Mouse (Mus musculus) layer of hippocampus, adult 8-10 months (tissue): ENCODE results near the gene Slc17a4. TPM values are rescaled to one million over a fixed set of nuclear protein-coding genes. Genes with fewer than 3 reads are reported as not detected.

Experiments used
- DNase-seq, 2 experiments: peaks; one replicate each; pipeline ENCODE4 v3.0.0; 2022; ENCODE audit warnings: low spot score in 2 of 2
- microRNA-seq, 2 experiments: library from miRNA; unstranded; fragments of <30 nt; microRNA quantifications; one replicate each; pipeline ENCODE4 v1.2.0; 2022
- total RNA-seq, 4 experiments: library from RNA; stranded (reverse); gene quantifications; 2 replicates each; pipeline ENCODE4 v1.2.4; 2022

Gene Slc17a4
- total RNA-seq, 4 experiments from 2014 or later: not detected

DNA sequence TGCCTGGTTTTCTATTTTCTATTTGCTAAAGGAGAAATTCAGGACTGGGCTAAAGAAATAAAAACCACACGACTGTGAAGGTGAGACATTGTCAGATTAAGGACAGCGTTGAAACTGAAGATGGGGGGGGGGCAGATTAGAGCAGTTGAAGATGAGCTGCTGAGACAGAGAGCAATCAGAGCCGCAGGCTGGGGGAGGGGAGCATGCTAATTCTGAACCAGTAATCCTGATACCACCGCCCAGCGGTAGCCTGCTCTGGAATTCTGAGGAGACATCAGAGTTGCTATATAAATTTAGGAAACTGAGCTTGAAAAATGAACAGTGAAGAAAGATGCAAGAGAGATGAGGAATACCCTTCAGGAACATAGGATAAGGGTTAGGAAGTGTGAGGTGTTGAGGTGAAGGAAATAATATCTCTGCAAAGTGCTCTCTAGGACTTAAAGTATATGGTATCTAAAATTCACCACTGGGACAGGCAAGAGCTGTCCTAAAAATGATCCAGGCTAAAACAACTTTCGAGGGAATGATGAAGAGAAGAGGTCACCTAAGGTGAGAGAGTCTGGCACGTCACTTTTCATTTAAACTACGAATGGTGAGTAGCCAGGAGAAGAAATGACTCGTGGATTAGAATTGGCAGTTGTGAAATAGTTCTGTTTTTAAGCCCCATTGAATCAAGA is 22.1 kb downstream of the Slc17a4 start:
- DNase-seq: no peak

- DNase-seq: no peak
Observed at GRCm38 (mm10) chr13:23889011-23889605, 25.7 kb downstream of the Slc17a4 start.

DNA sequence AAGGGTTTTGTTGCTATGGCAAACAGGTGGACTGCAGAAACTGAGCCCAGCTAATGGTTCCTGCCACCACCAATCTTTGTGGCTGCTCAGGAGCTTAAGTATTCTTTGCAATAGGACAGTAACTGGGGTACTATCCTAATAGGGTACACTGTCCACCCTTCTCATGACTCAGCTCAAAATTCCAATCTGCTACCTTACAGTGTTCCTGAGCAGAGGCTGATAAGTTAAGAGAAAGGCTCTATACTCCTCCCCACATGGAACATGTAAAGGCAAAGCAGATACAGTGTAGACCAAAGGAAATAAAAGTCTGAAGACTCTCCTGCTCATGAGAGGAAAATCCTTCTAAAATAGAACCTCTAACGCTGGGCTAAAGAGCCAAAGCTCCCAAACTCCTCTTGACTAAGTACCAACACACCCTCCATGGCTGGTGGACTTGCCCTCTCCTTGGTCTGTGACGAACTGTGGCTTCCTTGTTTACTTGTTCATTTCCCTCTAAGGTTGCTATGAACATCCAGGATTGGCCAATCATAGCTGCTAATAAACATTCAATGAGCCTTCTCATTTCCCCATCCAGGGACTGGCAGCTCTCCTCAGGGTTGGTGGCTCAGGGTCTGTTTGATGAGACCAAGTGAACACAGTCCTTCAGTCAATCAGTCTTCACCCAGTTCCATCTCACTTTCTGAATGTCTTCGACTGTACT is 27.6 kb downstream of the Slc17a4 start:
- DNase-seq: no peak

- DNase-seq: no peak
Observed at GRCm38 (mm10) chr13:23885540-23885939, 29.3 kb downstream of the Slc17a4 start.

- no peak for DNase-seq
Observed at GRCm38 (mm10) chr13:23879636-23880035, 35.2 kb downstream of the Slc17a4 start.

DNA sequence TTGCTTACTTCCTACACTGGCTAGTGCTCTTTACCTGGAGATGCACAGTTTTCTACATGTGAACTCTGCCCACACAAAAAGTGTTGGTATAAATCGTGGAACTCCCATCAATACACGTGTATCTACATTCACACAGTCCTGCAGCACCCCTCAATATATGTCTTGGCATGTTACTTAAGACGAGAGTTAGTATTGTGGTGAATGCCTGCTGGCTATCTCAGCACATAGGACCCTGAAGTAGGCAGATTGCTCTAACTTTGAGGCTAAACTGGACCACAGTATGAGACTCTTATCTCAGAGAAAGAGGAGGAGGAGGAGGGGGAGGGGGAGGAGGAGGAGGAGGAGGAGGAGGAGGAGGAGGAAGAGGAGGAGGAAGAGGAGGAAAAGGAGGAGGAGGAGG is 35.7 kb downstream of the Slc17a4 start:
- no peak for DNase-seq

DNA sequence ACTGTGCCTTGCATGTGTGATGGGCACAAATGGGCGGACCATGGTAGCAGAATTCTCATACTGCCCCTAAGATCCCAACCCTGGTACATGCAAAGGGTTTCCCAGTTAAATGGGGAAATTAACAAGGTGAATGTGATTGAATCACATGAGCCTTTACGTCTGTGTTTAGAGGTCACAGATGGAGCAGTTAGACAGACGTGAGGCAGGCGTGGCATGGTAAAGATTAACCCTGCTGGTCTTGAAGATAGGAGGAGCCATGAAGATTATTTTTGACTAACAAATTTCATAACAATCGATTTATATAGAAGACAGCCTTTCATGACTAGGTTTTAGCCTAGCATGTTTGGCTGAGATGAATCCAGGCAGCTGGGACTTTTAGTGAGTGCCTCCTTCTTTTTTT is 41.7 kb downstream of the Slc17a4 start:
- DNase-seq: no peak

GRCm38 (mm10) chr13:23869996-23870395 is 44.8 kb downstream of the Slc17a4 start:
- DNase-seq: no peak

GRCm38 (mm10) chr13:23868790-23869533 is 45.8 kb downstream of the Slc17a4 start:
- DNase-seq: no peak

DNA sequence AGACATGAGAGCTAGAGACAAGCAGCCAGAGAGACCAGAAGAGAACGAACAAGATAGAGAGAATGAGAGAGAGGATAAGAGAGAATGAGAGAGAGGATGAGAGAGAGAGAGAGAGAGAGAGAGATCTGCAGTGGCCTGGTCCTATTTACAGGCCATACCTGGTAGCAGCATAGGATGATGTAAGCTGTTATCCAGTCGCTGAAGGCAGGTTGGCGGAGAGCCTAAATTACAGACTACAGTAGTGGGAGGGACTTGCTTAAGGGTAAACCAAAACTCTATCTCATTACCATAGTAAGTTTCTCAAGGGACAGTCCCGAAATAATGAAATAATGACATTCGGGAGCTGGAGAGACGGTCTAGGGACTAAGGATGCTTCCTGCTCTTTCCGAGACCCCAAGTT is 47.4 kb downstream of the Slc17a4 start, which contains the start of gene Slc17a1:
Slc17a1 (plus strand) TSS at position 346 of the 400 bp plus-strand sequence.
- DNase-seq: no peak

- DNase-seq: no peak
Observed at GRCm38 (mm10) chr13:23867000-23867399, 47.8 kb downstream of the Slc17a4 start.

DNA sequence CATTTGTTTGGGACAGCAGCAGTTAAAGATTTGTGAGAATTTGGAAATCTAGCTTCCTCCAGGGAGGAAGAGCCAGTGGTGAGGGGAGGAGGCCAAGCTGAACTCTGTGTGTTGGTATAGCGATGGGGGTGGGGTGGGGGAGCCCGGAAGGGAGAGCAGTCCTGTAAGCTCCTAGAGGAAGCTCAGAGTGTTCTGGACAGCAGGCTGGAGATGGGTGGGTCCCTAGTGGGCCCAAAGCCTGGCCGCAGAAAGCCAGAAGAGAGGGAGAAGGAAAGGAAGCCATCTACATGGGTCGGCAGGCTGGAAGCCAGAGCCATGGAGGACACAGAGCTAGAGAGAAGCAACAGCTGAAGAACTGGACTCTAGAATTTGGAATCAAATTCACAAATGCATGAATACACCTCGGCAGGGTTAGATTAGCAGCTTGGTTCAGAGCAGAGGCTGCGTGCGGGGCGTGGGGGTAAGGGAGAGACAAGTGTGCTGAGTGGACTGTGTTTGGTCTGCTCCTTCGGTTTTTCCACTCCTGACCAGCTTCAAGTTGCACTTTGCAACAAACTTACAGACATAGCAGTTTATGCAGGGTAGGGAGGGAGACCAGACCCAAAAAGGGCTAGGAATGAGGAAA is 48.6 kb downstream of the Slc17a4 start:
- no peak for DNase-seq

GRCm38 (mm10) chr13:23864711-23865110 is 50.1 kb downstream of the Slc17a4 start:
- no peak for DNase-seq

GRCm38 (mm10) chr13:23861815-23862214 is 53.0 kb downstream of the Slc17a4 start:
- DNase-seq: no peak

DNA sequence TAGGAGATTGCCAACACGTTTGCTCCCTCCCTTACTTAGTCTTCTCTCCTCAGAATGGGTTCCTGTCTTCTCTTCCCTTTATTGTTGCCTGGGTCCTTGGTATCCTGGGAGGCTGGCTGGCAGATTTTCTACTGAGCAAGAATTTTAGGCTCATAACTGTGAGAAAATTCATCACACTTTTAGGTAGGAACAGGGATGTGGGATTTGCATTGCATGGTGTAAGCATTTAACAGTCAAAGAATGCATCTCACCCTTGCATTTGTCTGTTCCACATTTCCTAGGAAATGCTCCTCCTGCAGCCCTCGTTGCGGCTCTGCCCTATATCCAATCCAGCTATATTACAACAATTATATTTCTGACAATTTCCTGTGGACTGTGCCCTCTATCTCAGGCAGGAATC is 58.4 kb downstream of the Slc17a4 start:
- no peak for DNase-seq

GRCm38 (mm10) chr13:23849299-23849698 is 65.5 kb downstream of the Slc17a4 start:
- no peak for DNase-seq

Small RNA genes lying within 50 kb of the gene (microRNA-seq; reads per million reads assigned to microRNA genes)
- gene Gm44344: 0 reads per million in 2 experiments

Other genes starting within 250 kb of the Slc17a4 start
- 1 to 10 TPM; 1.4 to 3.1 (median 2.7) TPM for gene Hist1h2ac, start 231.1 kb downstream of the Slc17a4 start, total RNA-seq
- gene Hist1h2bc, start 230.8 kb downstream of the Slc17a4 start, total RNA-seq: 10 to 100 TPM; 33.4 to 55.2 (median 44.8) TPM
- gene Hist1h1t, start 219.2 kb downstream of the Slc17a4 start, total RNA-seq: under 1 TPM in 1 of 4 experiments, not detected in 3; 0.50 TPM
- 10 to 100 TPM; 71.6 to 90.3 (median 85.0) TPM for gene Hist1h4c, start 216.6 kb downstream of the Slc17a4 start, total RNA-seq
- 1 to 10 TPM; 3.9 to 9.4 (median 7.0) TPM for gene Hfe, start 204.2 kb downstream of the Slc17a4 start, total RNA-seq
- gene Hist1h1c, start 176.2 kb downstream of the Slc17a4 start, total RNA-seq: 10 to 100 TPM; 39.1 to 69.2 (median 53.5) TPM
- 1 to 10 TPM in 3 of 4 experiments, not detected in 1; 1.7 to 3.1 (median 2.7) TPM for gene Hist1h3c, start 169.4 kb downstream of the Slc17a4 start, total RNA-seq
- 10 to 100 TPM; 14.1 to 21.7 (median 16.7) TPM for gene Hist1h2bb, start 168.3 kb downstream of the Slc17a4 start, total RNA-seq
- gene Hist1h2ab, start 163.9 kb downstream of the Slc17a4 start, total RNA-seq: 10 to 100 TPM; 18.6 to 28.1 (median 23.5) TPM
- 10 to 100 TPM in 2 of 4 experiments, 1 to 10 TPM in 2; 3.1 to 10.4 (median 8.0) TPM for gene Hist1h3b, start 162.7 kb downstream of the Slc17a4 start, total RNA-seq
- gene Hist1h4b, start 158.0 kb downstream of the Slc17a4 start, total RNA-seq: 10 to 100 TPM; 47.4 to 67.0 (median 59.9) TPM
- 10 to 100 TPM; 31.9 to 42.9 (median 37.9) TPM for gene Hist1h4a, start 153.8 kb downstream of the Slc17a4 start, total RNA-seq
- gene Hist1h3a, start 152.6 kb downstream of the Slc17a4 start, total RNA-seq: 10 to 100 TPM; 22.7 to 39.9 (median 29.0) TPM
- 10 to 100 TPM; 12.6 to 19.3 (median 16.9) TPM for gene Hist1h1a, start 151.3 kb downstream of the Slc17a4 start, total RNA-seq
- gene Trim38, start 145.1 kb downstream of the Slc17a4 start, total RNA-seq: not detected
- gene Slc17a2, start 108.0 kb downstream of the Slc17a4 start, total RNA-seq: not detected
- gene Slc17a3, start 75.6 kb downstream of the Slc17a4 start, total RNA-seq: not detected
- gene Slc17a1, start 47.3 kb downstream of the Slc17a4 start, total RNA-seq: not detected
- gene Hist1h2ba, start 19.1 kb upstream of the Slc17a4 start, total RNA-seq: not detected
- not detected for gene Hist1h2aa, start 19.5 kb upstream of the Slc17a4 start, total RNA-seq
- 1 to 10 TPM; 1.4 to 2.8 (median 2.1) TPM for gene Scgn, start 76.2 kb upstream of the Slc17a4 start, total RNA-seq